Mouse (Mus musculus) small intestine, adult 2 months (tissue): ENCODE results near the gene Nudt14. TPM values are rescaled to one million over a fixed set of nuclear protein-coding genes. Genes with fewer than 3 reads are reported as not detected.

Source experiments
- H3K27ac ChIP-seq: fragments of 200-500 bp; 2 replicates; pipeline ENCODE4 v1.5.1; 2012; ENCODE audit warnings: low read depth, low read length, control low read depth, inconsistent platforms; ENCODE audit not compliant: insufficient read depth
- H3K27me3 ChIP-seq: fragments of 200-500 bp; 2 replicates; pipeline ENCODE4 v1.6.1; 2012; ENCODE audit warnings: mild to moderate bottlenecking, moderate library complexity, low read length, inconsistent platforms; ENCODE audit not compliant: control insufficient read depth, insufficient read depth
- H3K36me3 ChIP-seq: fragments of 200-500 bp; 2 replicates; pipeline ENCODE4 v1.6.1; 2012; ENCODE audit warnings: mild to moderate bottlenecking, low read length, control low read depth, inconsistent platforms; ENCODE audit not compliant: control insufficient read depth, insufficient read depth
- H3K4me1 ChIP-seq: fragments of 200-500 bp; 2 replicates; pipeline ENCODE4 v1.6.1; 2012; ENCODE audit warnings: low read length, inconsistent platforms, mixed read lengths; ENCODE audit not compliant: control insufficient read depth, insufficient read depth, insufficient read length
- H3K4me3 ChIP-seq: fragments of 200-500 bp; 2 replicates; pipeline ENCODE4 v1.5.1; 2012; ENCODE audit warnings: low read depth, mild to moderate bottlenecking, control low read depth, inconsistent platforms, low read length, moderate library complexity
- CTCF ChIP-seq: fragments of 200-500 bp; IDR thresholded peaks from 2 replicates; pipeline ENCODE4 v1.5.1; 2012; ENCODE audit warnings: low read depth, mild to moderate bottlenecking, control low read depth, inconsistent platforms, low read length, moderate library complexity, mixed read lengths; ENCODE audit not compliant: insufficient replicate concordance, insufficient read length; ENCODE audit errors: extremely low read depth
- POLR2A ChIP-seq: fragments of 200-500 bp; IDR thresholded peaks from 2 replicates; pipeline ENCODE4 v1.6.1; 2012; ENCODE audit warnings: low read depth, mild to moderate bottlenecking, control low read depth, inconsistent platforms, low read length, moderate library complexity
- WGBS: fragments of 180-500 bp; shearing (Covaris S2); methylation state at CpG from one replicate; pipeline ENCODE4 v1.1.7; 2018; 5-methylcytosine and 5-hydroxymethylcytosine counted together
- polyA plus RNA-seq: library from polyadenylated mRNA; depleted of rRNA; stranded (reverse); fragments of >200 nt; gene quantifications from 2 replicates; pipeline ENCODE4 v1.2.3, GENCODE M21; 2012

Gene Nudt14
- polyA plus RNA-seq, 1 experiment: 42.4 TPM

DNA sequence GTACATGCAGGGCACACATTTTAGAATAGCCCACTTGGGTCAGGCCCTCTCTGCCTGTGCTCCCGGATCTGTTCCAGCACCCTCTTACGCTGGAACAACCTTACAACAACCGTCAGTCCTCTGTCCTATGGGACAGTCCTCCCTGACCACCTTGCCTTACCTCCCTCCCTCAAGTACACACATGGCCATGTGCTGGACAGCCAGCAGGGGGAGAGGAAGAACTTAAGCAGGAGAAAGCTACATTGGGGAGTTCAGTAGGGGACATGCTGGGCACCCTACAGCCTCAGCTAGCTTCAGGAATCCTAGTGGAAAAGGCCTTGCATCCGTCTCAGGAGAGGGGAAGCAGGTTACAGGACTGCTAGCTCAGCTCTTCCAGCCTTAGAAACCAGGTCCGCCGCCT lies 16.0 kb downstream of the Nudt14 start:
- no peak overlapping the region for H3K27ac ChIP-seq
- WGBS: 93% methylated on average over 6 of the region's 6 CpGs

GRCm38 (mm10) chr12:112922541-112922940 lies 19.4 kb downstream of the Nudt14 start:
- no peaks in the 10 kb centered on the region for H3K27me3 ChIP-seq
- H3K36me3 ChIP-seq: no peaks in the 10 kb centered on the region
- 68% methylated on average over 3 of the region's 3 CpGs for WGBS
- no peak overlapping the region for H3K4me3 ChIP-seq
- H3K27ac ChIP-seq: no peak overlapping the region
- no peaks in the 10 kb centered on the region; the same call in 1 of the 2 replicates for H3K4me1 ChIP-seq
- no peak for TF ChIP-seq POLR2A
- no peak for TF ChIP-seq CTCF

More for the DNA sequence above, 16.0 kb downstream of the Nudt14 start:
- TF ChIP-seq POLR2A (no peak), CTCF (no peak)
- peaks cover 8% of the 10 kb centered on the region; the same call in 1 of the 2 replicates for H3K4me1 ChIP-seq
- H3K36me3 ChIP-seq: no peaks in the 10 kb centered on the region
- H3K4me3 ChIP-seq: no peak overlapping the region
- peaks cover 23% of the 10 kb centered on the region for H3K27me3 ChIP-seq

DNA sequence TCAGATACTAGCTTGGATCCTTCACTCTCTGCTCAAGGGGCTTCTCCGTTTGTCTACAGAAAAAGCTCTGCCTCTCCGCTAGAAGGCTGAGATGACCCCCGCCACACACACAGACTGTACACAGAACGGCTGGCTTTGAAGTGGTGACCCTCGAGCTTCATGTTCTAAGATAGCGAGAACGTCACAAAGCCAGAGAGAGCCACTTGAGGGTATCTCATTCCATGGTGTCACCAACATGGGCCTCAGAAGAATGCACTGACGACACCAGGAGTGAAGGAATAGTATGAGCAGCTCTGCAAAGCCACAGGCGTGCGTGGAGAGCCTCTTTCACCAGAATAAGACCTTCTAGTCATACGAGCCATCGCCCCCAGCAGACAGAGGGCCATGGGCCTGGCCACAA lies 20.4 kb downstream of the Nudt14 start:
- Histone ChIP-seq H3K36me3 (no peaks in the 10 kb centered on the region), H3K27me3 (no peaks in the 10 kb centered on the region), H3K27ac (no peak overlapping the region), H3K4me1 (peaks cover 2% of the 10 kb centered on the region; the same call in 1 of the 2 replicates), H3K4me3 (no peak overlapping the region)
- WGBS: 91% methylated on average over 12 of the region's 12 CpGs
- TF ChIP-seq CTCF: no peak
- no peak for TF ChIP-seq POLR2A

DNA sequence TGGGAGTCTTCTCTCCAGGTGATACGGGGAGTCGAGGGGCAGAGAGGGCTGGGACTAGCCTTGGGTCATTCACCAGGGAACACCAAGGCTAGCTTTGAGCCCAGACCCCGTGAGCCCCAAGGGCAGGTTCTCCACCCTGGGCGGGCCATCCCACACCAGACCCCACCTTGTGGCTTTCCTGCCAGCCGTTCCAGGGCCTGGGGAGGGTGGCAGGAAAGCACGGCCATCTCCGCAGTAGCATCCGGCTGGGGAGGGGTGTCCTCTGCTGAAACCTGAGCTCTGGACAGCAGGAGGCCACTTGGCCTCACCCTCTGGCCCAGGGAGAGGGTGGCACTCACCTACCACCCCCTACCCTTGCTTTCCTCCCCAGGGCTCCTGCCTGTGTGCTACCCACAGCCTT lies 24.0 kb downstream of the Nudt14 start:
- H3K27me3 ChIP-seq: no peaks in the 10 kb centered on the region
- 0 out of 2 replicates have a peak overlapping the region, but pooled peaks have one; percentile 18 for H3K27ac ChIP-seq
- TF ChIP-seq CTCF (no peak), POLR2A (no peak)
- WGBS: 78% methylated on average over 8 of the region's 8 CpGs
- no peak overlapping the region for H3K4me3 ChIP-seq
- no peaks in the 10 kb centered on the region for H3K36me3 ChIP-seq
- peaks cover 8% of the 10 kb centered on the region for H3K4me1 ChIP-seq

DNA sequence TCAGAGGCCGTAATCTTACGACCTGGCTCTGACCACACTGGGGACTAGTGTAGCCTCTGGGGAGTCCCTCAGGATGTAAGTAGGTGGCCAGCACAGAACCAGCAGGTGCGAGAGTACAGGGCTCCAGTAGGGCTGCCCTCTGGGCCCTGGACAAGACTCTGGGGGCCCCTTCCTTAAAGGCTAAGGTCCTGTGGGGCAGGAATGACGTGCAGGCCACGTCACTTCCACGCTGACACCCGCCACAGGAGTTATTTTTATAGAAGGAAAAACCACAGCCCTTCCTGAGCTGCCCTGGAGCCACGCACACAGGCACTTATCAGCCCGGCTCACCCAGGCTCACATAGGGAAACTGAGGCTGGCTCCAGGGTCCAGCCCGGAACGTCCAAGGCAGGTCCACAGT lies 24.4 kb downstream of the Nudt14 start:
- Histone ChIP-seq H3K36me3 (no peaks in the 10 kb centered on the region), H3K27me3 (no peaks in the 10 kb centered on the region), H3K27ac (no peak overlapping the region; the same call in 1 of the 2 replicates), H3K4me1 (peaks cover 8% of the 10 kb centered on the region), H3K4me3 (no peak overlapping the region)
- 66% methylated on average over 11 of the region's 11 CpGs for WGBS
- no peak for TF ChIP-seq CTCF
- TF ChIP-seq POLR2A: no peak

DNA sequence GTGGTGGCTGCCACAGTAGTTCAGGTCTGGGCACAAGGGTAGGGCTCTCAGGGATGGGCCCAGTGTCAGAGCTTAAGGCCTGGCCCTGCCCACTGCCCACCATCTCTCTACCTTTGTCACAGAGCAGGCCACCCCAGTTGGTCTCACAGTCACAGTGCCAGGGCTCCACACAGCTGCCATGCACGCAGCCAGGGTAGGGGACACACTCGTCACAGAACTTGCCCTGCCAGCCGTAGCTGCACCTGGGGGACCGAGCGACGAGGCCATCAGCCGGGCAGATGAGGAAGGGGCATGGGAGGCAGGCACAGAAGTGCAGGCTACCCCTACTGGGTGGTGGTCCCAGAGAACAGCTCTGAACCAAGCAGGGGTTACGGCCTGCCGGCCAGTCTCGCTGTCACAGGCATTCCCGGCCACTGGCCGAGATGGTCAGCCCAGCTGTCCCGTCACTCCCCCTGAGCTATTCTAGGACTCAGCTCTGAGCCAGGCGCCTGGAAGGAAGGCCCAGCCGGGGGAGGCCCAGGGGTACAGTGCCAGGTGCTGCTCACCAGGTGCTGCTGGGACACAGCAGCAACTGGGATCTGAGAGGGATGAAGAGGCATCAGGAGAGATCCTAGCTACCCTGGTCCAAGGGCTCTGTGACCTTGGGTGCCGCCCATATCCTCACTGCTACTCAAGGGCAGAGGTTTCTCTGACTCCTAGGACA lies 25.1 kb downstream of the Nudt14 start:
- 94% methylated on average over 16 of the region's 16 CpGs for WGBS
- Histone ChIP-seq H3K27me3 (no peaks in the 10 kb centered on the region), H3K27ac (no peak overlapping the region; the same call in 1 of the 2 replicates), H3K4me3 (no peak overlapping the region), H3K36me3 (no peaks in the 10 kb centered on the region), H3K4me1 (peaks cover 8% of the 10 kb centered on the region)
- no peak for TF ChIP-seq CTCF
- TF ChIP-seq POLR2A: no peak

GRCm38 (mm10) chr12:112915587-112915986 lies 26.3 kb downstream of the Nudt14 start:
- WGBS: 54% methylated on average over 13 of the region's 13 CpGs
- H3K27me3 ChIP-seq: no peaks in the 10 kb centered on the region
- H3K4me1 ChIP-seq: peaks cover 8% of the 10 kb centered on the region
- H3K4me3 ChIP-seq: no peak overlapping the region
- no peak for TF ChIP-seq CTCF
- no peak for TF ChIP-seq POLR2A
- no peaks in the 10 kb centered on the region for H3K36me3 ChIP-seq
- H3K27ac ChIP-seq: no peak overlapping the region
